Mouse (Mus musculus) MEL (cell line): Measurements from ENCODE around the gene Gpr1.

Experiments used
- CTCF ChIP-seq, 3 experiments: IDR thresholded peaks in 2 of 3; conservative IDR thresholded peaks in 1 of 3; 2 replicates each; pipeline ENCODE4 v1.5.1; 2011 to 2012; ENCODE audit warnings: low read length in 3 of 3, low read depth in 2 of 3, mild to moderate bottlenecking in 2 of 3, improper control_type of control experiment in 1 of 3, inconsistent platforms in 1 of 3, mixed read lengths in 1 of 3, moderate library complexity in 1 of 3; ENCODE audit not compliant: control insufficient read depth in 1 of 3, insufficient read depth in 1 of 3, poor library complexity in 1 of 3, severe bottlenecking in 1 of 3
- JUND ChIP-seq: IDR thresholded peaks from 2 replicates; pipeline ENCODE4 v1.6.1; 2011; ENCODE audit warnings: low read depth, mild to moderate bottlenecking, improper control_type of control experiment, low read length

DNA sequence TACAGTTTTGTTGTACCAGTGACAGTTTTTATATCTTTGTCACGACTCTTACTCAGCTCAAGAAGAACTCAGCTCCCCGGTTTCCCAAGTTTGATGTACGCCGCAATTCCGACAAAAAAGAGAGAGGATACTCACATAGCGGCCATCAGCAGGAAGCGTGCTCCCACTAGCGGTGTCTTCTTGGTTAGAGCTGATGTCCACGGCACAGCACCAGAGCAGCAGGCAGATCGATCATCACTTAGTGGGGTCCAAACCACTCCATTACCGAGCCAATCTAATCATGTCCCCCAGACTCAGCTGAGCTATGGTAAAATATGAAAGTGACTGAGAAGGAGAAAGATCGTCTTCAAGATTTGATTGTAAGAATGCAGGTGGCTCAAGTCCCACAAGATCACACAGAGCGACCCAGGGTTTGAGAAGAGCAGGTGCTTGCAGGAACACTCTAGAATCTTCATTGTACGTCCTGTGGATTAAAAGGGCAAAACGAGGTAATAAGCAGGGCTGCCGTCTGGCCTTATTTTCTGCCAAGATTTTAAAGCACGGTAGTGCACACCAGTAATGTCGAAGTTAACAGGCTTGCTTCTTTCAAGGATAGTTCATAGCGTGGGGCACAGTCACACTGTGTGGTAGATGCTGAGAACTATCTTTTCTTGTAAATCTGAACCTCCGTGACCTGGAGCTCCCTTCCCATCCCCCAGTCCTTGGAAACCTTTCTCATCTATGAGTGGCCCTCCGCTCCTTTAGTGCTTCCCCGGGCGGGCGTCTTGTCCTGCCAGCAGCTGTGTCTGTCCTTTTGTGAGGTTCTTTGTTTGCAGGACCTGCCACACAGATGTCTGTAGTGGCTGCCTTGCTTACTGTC is 38.2 kb upstream of the Gpr1 start:
- TF ChIP-seq JUND (no peak), CTCF (IDR thresholded peaks at IDR 0.05 in 2 of 3, conservative IDR thresholded peaks at IDR 0.05 in 1 of 3; ENCODE audit: control insufficient read depth in 1 of 3, insufficient read depth in 1 of 3, low read depth in 2 of 3, low read length in 3 of 3, poor library complexity in 1 of 3, severe bottlenecking in 1 of 3) (no peak)
